Mouse (Mus musculus) CD8-positive naive resting alpha-beta T cell, adult 2 months (primary cell): ENCODE results near the gene Tmed2.
"Not testable (repeated sequence)": the region's sequence is repeated elsewhere in the genome, so short reads cannot be mapped to it uniquely, and the experiment has no call there.

Experiments used
- DNase-seq, 2 experiments: peaks; one replicate each; pipeline ENCODE4 v3.0.0; 2022; ENCODE audit warnings: low read depth in 2 of 2, low spot score in 2 of 2

Tmed2 gene

GRCm38 (mm10) chr5:124575467-124575866 lies 35.0 kb downstream of the Tmed2 start:
- DNase-seq: no peak

DNA sequence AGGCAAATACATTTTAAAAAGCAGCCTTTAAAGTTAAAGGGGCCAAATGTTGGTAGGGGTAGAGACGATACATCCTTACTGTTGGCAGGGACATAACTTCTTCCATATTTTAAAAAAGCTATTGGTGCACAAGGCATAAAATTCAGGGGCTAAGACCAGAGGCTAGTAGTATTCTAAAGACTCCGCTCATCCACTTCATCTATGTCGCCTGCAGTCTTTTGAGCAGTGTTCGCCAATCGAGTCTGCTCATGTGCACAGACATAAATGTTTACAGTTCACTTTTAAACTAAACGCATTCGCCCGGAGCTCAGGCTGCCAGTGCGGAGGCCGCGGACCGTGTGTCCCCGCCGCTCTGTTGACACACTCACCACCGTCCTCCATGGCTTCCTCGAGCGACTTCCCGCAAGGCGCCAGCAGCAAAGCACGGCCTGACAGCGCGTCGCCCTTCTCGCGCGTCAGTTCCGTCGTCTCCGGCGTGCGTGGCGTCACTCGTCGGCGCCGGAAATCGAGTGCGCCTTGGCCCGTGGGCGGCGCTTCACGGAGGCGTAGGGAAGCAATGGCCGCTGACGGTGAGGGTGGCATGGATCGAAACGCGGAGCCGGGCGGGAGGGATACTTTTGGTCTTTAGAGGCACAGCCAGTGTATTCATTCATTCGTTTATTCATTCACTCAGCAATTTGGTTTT lies 38.3 kb downstream of the Tmed2 start, which contains the start of the genes Eif2b1 and Gtf2h3:
Eif2b1 (minus strand) TSS at position 499 of the 685 bp plus-strand sequence.
Gtf2h3 (plus strand) TSS at position 508 of the 685 bp plus-strand sequence.
- DNase-seq: peak; percentile 88 to 90

- DNase-seq: no peak
These were observed 42.0 kb downstream of the Tmed2 start for GRCm38 (mm10) chr5:124582515-124582914.

DNA sequence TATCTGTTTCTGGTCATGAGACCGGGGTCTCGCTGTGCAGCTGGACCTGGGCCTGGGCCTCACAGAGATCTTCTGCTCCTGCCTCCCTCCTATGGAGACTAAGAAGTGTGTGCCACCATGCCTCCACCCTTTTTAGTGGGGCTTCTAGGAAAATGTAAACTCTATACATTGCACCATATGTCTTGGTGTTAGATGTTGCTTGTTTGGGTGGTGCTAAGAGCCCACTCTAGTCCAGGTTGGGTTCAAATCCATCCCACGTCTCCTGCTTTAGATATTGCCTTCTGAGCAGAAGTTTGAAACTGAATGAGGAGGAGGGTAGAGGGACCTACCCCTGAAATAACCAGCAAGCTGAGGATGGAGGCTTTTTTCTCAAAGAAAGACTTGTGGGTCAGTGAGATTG lies 52.3 kb downstream of the Tmed2 start:
- no peak for DNase-seq

DNA sequence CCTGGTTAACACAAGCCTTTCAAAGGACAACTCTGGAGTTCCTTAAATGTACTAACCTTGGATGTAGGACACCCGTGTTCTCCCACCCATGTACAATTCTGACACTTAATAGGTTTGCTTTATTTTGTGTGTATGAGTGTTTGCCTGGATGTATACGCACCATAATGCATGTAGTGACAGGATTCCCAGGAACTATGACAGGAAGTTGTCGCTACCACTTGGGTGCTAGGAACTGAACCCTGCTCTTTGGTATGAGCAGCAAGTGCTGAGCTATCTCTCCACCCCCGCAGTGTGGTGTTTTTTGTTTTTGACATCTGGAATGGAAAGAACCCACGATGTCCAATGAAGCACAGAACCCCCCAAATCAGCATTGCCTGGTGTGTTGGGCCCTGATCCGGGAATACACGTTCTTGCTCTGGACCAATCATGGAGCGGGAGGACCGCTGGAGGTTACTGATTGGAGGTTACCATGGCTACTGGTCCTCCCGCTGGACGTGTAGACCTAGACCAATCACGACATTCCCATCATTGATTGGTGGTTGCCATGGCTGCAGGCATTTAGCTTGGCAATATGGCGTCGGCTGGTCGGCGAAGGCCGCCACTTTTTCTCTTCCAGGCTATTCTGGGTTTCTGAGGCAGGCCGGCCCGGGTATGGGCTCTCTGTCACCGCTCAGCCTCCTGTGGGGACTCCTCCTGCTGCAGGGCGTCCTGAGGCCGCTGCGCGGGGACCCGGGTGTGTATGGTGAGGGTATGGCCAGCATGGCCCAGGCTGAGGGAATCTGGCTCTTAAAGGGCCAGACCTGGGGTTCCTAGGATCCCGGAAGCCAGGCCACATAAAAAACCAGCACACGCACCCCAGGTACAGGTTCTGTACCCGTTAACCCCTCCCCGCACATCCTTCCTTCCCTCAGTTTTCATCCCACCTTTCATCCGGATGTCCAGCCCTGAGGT lies 58.0 kb downstream of the Tmed2 start:
- DNase-seq: peak in 1 of 2 experiments; percentile 14

GRCm38 (mm10) chr5:124599726-124600125 lies 59.2 kb downstream of the Tmed2 start:
- not testable (repeated sequence) for DNase-seq
